Mouse (Mus musculus): ENCODE measurements around the gene Arid1b. TPM values are rescaled to one million over a fixed set of nuclear protein-coding genes. Genes with fewer than 3 reads are reported as not detected.

Gene Arid1b
- polyA plus RNA-seq, 1 experiment: 9.0 TPM

- 68% methylated on average over 7 of the region's 7 CpGs for WGBS
- no peak for DNase-seq (ENCODE audit: low read depth, low spot score)
Measured at GRCm38 (mm10) chr17:5168046-5168445, 173.9 kb downstream of the Arid1b start.

GRCm38 (mm10) chr17:5168640-5169039 is 174.5 kb downstream of the Arid1b start:
- 89% methylated on average over 7 of the region's 7 CpGs for WGBS
- DNase-seq (ENCODE audit: low read depth, low spot score): no peak

GRCm38 (mm10) chr17:5170321-5170720 is 176.2 kb downstream of the Arid1b start:
- DNase-seq (ENCODE audit: low read depth, low spot score): no peak
- 95% methylated on average over 12 of the region's 12 CpGs for WGBS

- 73% methylated on average over 5 of the region's 5 CpGs for WGBS
Measured at GRCm38 (mm10) chr17:5171467-5171866, 177.3 kb downstream of the Arid1b start.

GRCm38 (mm10) chr17:5174426-5175020 is 180.4 kb downstream of the Arid1b start:
- DNase-seq (ENCODE audit: low read depth, low spot score): no peak
- 72% methylated on average over 6 of the region's 6 CpGs for WGBS

More at GRCm38 (mm10) chr17:5171467-5171866, 177.3 kb downstream of the Arid1b start:
- no peak for DNase-seq (ENCODE audit: low read depth, low spot score)

- no peak for DNase-seq (ENCODE audit: low read depth, low spot score)
- WGBS: 86% methylated on average over 8 of the region's 8 CpGs
Measured at GRCm38 (mm10) chr17:5175535-5175934, 181.4 kb downstream of the Arid1b start.

GRCm38 (mm10) chr17:5176315-5176714 is 182.2 kb downstream of the Arid1b start:
- DNase-seq (ENCODE audit: low read depth, low spot score): no peak
- 44% methylated on average over 2 of the region's 2 CpGs for WGBS

GRCm38 (mm10) chr17:5178534-5178933 is 184.4 kb downstream of the Arid1b start:
- WGBS: 86% methylated on average over 10 of the region's 10 CpGs
- DNase-seq (ENCODE audit: low read depth, low spot score): no peak

GRCm38 (mm10) chr17:5179004-5179403 is 184.9 kb downstream of the Arid1b start:
- 67% methylated on average over 7 of the region's 7 CpGs for WGBS
- DNase-seq (ENCODE audit: low read depth, low spot score): no peak

GRCm38 (mm10) chr17:5179412-5179811 is 185.3 kb downstream of the Arid1b start:
- DNase-seq (ENCODE audit: low read depth, low spot score): no peak

GRCm38 (mm10) chr17:5179925-5180525 is 185.9 kb downstream of the Arid1b start:
- 85% methylated on average over 4 of the region's 4 CpGs for WGBS
- DNase-seq (ENCODE audit: low read depth, low spot score): no peak

More at GRCm38 (mm10) chr17:5179412-5179811, 185.3 kb downstream of the Arid1b start:
- WGBS: 69% methylated on average over 5 of the region's 5 CpGs

GRCm38 (mm10) chr17:5180925-5181324 is 186.8 kb downstream of the Arid1b start:
- WGBS: 71% methylated on average over 6 of the region's 6 CpGs
- no peak for DNase-seq (ENCODE audit: low read depth, low spot score)

GRCm38 (mm10) chr17:5182493-5182892 is 188.4 kb downstream of the Arid1b start:
- WGBS: 78% methylated on average over 4 of the region's 4 CpGs
- no peak for DNase-seq (ENCODE audit: low read depth, low spot score)

GRCm38 (mm10) chr17:5185501-5185900 is 191.4 kb downstream of the Arid1b start:
- no peak for DNase-seq (ENCODE audit: low read depth, low spot score)
- WGBS: 76% methylated on average over 4 of the region's 4 CpGs

GRCm38 (mm10) chr17:5187546-5187945 is 193.4 kb downstream of the Arid1b start:
- 93% methylated on average over 2 of the region's 2 CpGs for WGBS
- no peak for DNase-seq (ENCODE audit: low read depth, low spot score)

- DNase-seq (ENCODE audit: low read depth, low spot score): no peak
- 84% methylated on average over 7 of the region's 7 CpGs for WGBS
Measured at GRCm38 (mm10) chr17:5188400-5188799, 194.3 kb downstream of the Arid1b start.

- 2% methylated on average over 40 of the region's 40 CpGs for WGBS
- peak; percentile 64 for DNase-seq (ENCODE audit: low read depth, low spot score)
Measured at GRCm38 (mm10) chr17:5189551-5190351, 195.6 kb downstream of the Arid1b start.

- DNase-seq (ENCODE audit: low read depth, low spot score): no peak
- 15% methylated on average over 3 of the region's 3 CpGs for WGBS
Measured at GRCm38 (mm10) chr17:5190367-5190766, 196.2 kb downstream of the Arid1b start.

GRCm38 (mm10) chr17:5194157-5194916 is 200.2 kb downstream of the Arid1b start:
- WGBS: 82% methylated on average over 8 of the region's 8 CpGs

GRCm38 (mm10) chr17:5195397-5195796 is 201.3 kb downstream of the Arid1b start:
- 52% methylated on average over 5 of the region's 5 CpGs for WGBS
- no peak for DNase-seq (ENCODE audit: low read depth, low spot score)

More at GRCm38 (mm10) chr17:5194157-5194916, 200.2 kb downstream of the Arid1b start:
- DNase-seq (ENCODE audit: low read depth, low spot score): no peak
